Mouse (Mus musculus) megakaryocyte-erythroid progenitor cell, adult 5-6 weeks (primary cell): ENCODE results near the gene Mgat4d. TPM values are rescaled to one million over a fixed set of nuclear protein-coding genes. Genes with fewer than 3 reads are reported as not detected.
A peak's percentile ranks its signal among the peaks of the same experiment; 100 is the strongest.

Experiments
- ATAC-seq: replicated peaks from 2 replicates; pipeline ENCODE4 v1.8.0; 2016; ENCODE audit warnings: mild to moderate bottlenecking, inconsistent platforms; ENCODE audit not compliant: severe bottlenecking, poor library complexity, low FRiP score, low TSS enrichment
- total RNA-seq, 2 experiments: library from RNA; stranded (forward) in 1 of 2; stranded (reverse) in 1 of 2; fragments of 200-1000, 215-1000 nt in 1 of 2; fragments of >200 nt in 1 of 2; fragmentation: Nextera tagmentation in 1 of 2; gene quantifications; 2 replicates each; pipeline ENCODE4 v1.2.3; 2014 to 2017

Mgat4d gene
- total RNA-seq, 2 experiments from 2014 or later, result not detected

DNA sequence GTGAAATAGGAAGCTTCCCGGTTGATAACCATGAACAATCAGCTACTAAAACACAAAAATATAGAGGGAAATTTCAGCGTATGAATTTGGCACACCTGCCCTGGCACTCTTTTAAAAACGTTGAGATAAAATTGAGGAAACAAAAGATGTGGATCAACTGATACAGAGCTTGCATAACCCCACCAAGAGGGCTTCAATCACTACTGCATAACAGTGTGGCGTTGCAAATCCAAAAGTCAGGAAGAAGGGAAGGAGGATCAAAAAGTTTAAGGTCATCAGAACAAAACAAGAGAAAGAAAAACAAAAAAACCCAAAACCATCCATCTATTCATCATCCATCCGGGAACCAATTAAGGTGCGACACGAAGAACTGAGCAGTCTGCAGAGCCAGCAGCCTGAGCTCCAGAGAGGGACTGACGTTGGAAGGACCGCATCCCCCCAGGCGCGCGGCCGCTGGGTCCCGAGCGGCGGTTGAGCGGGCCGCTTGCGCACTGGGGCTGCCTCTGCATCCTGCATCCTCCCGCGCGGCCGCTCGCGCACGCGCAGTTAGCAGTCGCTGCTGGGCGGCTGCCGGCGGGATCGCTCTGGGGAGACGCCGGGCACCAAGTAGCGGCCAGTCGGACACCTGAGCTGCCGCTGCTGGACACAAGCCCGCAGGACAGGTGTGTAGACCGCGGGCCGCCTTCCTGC is 41.2 kb downstream of the Mgat4d start, which contains the start of gene Clgn:
Clgn (plus strand) TSS at position 552 of the 690 bp plus-strand sequence.
- peak; percentile 88 for ATAC-seq

- peak; percentile 29 for ATAC-seq
Measured at GRCm38 (mm10) chr8:83390006-83390701, 41.9 kb downstream of the Mgat4d start.

- no peak for ATAC-seq
Measured at GRCm38 (mm10) chr8:83392521-83392920, 44.2 kb downstream of the Mgat4d start.

DNA sequence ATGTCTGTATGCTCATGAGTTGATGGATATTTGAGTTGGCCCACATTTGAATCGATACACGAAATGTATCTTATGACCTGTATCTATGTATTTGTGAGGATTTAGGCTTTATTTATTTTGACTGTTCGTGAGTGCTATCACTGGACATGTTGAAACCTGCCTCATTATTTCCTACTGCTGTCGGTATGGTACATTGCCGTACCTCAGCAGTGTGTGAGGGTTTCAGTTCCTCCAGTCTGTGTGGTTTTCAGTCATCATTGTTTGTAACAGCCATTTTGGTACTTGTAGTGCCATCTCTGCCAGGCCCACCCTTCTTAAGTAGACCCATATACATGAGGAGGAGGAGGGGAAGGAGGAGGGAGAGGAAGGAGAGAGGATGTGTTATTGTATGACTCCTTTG is 46.1 kb downstream of the Mgat4d start:
- no peak for ATAC-seq

DNA sequence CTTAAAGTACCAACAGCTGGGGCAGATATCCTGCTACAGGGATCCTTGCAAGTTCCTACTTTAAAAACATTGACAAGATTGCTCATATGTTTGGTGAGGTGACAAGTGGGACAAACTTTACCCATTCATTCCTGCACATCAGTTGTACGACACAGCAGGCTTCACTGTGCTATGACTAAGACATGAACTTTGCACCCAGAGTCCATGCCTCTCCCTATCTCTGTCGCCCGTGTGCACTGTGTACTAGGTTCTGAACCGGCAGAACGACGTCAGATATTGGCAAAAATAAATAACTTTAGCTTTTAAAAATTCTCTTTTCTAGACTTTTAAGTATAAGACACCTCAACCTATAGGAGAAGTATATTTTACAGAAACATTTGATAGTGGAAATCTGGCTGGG is 48.4 kb downstream of the Mgat4d start:
- ATAC-seq, result no peak

GRCm38 (mm10) chr8:83397726-83398125 is 49.5 kb downstream of the Mgat4d start:
- no peak for ATAC-seq

GRCm38 (mm10) chr8:83405548-83405947 is 57.3 kb downstream of the Mgat4d start:
- peak; percentile 77 for ATAC-seq

DNA sequence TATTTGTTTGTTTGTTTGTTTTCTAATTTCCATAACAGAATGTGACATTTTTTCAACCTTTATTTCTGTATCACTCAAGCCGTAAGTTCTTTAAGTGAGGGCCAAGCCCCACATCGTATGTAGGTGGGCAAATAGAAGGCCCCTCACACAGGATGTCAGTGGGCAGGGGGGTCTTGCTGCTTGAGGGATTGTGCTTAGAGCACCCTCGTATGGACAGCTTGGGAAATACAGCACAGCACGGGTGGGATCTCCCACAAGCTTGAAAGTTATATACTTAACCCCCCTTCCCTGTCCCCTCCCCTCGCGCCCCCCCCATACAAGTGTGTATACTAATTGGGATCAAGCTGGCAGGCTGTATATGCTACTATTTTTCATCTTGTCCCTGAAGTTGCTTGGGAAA is 58.6 kb downstream of the Mgat4d start:
- ATAC-seq, result no peak

GRCm38 (mm10) chr8:83408496-83408895 is 60.2 kb downstream of the Mgat4d start:
- no peak for ATAC-seq

- no peak for ATAC-seq
Measured at GRCm38 (mm10) chr8:83416878-83417277, 68.6 kb downstream of the Mgat4d start.

- peak; percentile 18 for ATAC-seq
Measured at GRCm38 (mm10) chr8:83417970-83418369, 69.7 kb downstream of the Mgat4d start.

GRCm38 (mm10) chr8:83418805-83419516 is 70.7 kb downstream of the Mgat4d start:
- no peak for ATAC-seq

GRCm38 (mm10) chr8:83421354-83421753 is 73.1 kb downstream of the Mgat4d start:
- no peak for ATAC-seq

- ATAC-seq, result peak; percentile 96
Measured at GRCm38 (mm10) chr8:83423032-83423825, 75.0 kb downstream of the Mgat4d start.

GRCm38 (mm10) chr8:83425202-83425601 is 76.9 kb downstream of the Mgat4d start:
- ATAC-seq, result no peak

GRCm38 (mm10) chr8:83426104-83426759 is 78.0 kb downstream of the Mgat4d start:
- ATAC-seq, result no peak

DNA sequence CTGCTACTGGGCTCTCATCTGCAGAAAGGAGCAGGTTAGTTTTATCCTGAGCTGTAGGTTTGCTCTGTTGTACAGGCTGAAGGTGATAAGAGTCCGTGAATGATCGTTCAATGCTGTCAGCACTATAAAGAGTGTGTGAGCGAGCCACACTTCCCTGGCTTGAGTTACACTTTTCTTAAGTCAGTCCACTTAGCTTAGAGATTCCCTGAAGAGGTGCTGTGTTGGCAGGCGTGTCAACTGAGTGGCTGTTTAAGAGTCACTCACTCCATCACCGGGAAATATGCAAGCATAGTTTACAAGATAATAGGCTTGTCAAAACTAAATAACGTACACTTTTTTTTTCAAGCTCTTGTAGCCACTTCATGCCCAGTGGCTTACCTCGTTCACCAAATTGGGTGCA is 78.7 kb downstream of the Mgat4d start:
- peak; percentile 20 for ATAC-seq

DNA sequence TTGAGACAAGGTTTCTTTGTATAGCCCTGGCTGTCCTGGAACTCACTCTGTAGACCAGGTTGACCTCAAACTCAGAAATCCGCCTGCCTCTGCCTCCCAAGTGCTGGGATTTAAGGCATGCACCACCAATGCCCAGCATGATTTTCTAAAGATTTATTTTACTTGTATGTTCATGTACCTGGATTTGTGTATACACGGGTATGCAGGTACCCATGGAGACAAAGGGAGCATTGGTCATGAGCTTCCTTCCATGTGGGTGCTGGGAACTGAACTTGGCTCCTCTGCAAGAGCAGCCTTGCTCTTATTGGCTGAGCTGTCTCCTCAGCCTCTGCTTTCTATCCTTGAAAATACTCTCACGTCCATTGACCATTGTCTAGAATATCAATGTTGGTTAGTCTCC is 80.3 kb downstream of the Mgat4d start:
- ATAC-seq, result peak; percentile 5

DNA sequence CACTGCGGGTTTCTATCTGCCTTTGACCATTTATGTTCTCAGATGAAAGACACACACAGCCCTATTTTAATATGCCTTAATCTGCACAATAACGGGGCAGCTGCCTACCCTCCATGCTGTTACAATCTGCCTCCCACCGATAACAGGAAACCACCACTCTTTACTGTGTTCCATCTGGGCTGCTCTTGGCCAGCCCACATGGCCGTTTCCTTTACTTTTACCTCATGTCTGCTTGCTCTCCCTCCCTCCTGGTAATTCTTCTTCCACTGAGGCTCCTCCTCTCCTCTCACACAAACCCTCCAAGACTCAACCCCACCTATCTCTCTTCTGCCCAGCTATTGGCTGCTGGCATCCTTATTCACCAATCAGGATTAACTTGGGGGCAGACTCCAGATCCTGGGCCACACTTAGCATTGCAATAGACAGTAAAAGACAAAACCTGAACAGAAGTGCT is 80.8 kb downstream of the Mgat4d start:
- peak; percentile 97 for ATAC-seq
